Mouse (Mus musculus): ENCODE results near the gene Vat1l.

DNA sequence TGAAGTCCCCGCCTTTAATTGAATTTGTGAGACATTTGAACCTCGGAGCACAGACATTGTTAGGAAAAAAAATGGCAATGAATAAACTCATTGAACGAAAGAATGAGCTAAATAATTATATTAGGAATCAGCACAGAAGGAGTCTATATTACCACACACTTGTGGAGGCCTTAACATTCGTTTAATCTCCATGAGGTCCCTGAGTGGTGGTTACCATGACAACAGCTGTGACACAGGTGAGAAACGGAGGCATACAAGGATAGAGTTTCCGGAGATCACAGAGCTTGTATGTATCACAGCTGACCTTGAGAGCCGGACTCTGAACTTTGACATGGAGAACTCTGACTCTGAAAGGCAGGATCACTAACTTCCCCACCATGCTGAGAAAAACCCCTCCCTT is 94.7 kb downstream of the Vat1l start:
- TF ChIP-seq CTCF (IDR thresholded peaks at IDR 0.05; ENCODE audit: insufficient read depth, low read depth, low read length): no peak
- TF ChIP-seq POLR2A (IDR thresholded peaks at IDR 0.05; ENCODE audit: insufficient read depth, low read depth, low read length): no peak

All from olfactory bulb, adult 2 months (tissue).